Mouse (Mus musculus) CH12F3 (cell line): Measurements from ENCODE around the gene Gtf2f2.
"Not testable (repeated sequence)": the region's sequence is repeated elsewhere in the genome, so short reads cannot be mapped to it uniquely, and the experiment has no call there.

Experiments used
- in situ Hi-C: fragments of 300-500 bp; cut with MboI; formaldehyde crosslinking; loops from 2 replicates; pipeline ENCODE4 v1.14.3; 2020; ENCODE audit warnings: low sequenced_read_pairs

The Gtf2f2 gene

DNA sequence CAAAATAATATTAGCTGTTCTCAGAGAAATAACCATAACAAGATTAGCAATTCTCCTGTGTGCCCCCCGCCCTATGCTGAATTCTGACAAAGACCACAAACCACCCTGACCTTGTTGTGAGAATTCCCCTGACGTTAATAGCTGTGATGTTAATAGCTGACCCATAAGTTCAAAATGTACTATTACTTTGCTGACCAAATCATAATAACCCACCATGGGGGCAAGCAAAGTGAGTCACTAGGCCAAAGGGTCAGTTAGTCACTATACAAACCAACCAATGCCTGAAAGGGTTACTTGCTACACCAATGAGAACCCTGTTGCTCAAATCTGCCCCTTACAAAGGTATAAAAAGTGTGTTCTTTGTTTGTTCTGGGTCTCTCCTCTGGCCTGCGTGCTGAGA lies 142.6 kb downstream of the Gtf2f2 start:
- in situ Hi-C loops, result not testable (repeated sequence)

- in situ Hi-C loops, result no loop called here
Measured at GRCm38 (mm10) chr14:75866706-75867333, 143.8 kb downstream of the Gtf2f2 start.

DNA sequence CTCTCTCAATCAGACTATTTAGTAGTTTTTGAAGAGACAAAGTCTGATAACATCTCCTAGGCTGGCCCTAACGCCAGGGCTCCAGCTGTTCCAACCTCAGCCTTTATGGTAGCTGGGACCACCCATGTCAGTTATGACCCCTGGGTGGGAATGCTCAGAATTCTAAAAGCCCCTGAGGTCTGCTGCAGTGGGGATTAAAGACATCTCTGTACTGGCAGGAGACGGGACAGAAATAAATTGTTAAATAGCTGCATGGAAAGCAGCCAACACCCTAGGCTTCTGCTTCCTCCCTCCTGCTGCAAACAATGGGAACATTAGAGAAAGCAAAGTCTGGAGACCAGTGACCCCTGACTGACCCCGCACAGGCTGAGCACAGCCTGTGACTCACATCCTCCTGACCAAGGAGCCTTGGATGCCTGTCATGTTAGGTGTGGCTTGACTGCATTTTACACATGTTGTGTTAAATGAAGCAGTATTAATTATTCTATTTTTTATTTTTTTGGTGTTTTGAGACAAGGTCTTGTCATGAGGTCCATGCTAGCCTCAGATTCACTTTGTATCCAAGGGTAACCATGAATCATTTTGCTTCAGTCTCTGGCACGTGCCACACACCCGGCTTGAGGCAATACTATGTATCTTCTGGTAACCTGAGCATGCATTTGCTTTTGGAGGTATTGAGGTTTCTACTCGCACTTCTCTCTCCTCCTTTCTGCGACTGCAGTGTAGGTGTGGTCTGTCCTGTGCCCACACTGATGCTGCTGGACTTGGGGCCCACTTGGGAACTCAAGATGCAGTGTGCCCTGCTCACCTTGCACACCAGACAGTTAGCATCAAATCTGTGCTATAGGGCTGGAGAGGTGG lies 146.9 kb downstream of the Gtf2f2 start:
- in situ Hi-C loops, result no loop called here

DNA sequence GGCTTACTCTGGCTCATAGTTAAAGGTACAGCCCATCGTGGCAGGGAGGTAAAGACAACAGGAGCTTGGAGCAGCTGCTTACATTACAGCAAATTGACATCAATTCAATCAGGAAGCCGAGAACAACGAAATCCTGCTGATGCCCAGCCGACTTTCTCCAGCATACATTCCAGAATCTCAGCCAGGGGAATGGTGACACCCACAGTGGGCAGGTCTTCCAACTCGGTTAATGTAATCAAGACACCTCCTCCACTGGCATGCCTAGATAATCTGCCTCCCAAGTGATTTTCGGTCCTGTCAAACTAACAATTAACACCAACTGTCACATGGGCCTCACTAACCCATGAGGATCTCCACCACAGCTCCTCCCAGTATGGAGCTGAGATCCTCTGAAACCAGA lies 148.0 kb downstream of the Gtf2f2 start:
- in situ Hi-C loops, result no loop called here

DNA sequence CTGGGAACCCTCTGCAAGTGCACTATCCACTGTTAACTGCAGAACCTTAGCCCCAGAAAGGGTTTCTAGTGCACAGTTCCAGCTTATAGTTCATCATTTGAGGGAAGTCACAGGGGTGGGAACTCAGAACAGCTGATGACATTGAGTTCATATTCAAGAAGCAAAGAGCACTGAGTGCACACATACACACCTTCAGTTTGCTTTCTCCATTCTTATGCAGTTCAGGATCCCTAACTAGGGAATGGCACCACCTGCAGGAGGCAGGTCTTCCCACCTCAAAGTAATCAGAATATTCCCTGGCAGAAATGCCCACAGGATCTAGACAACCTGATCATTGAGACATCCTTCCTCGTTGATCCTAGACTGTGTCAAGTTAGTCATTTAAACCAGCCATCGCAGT lies 151.0 kb downstream of the Gtf2f2 start:
- in situ Hi-C loops, result no loop called here

DNA sequence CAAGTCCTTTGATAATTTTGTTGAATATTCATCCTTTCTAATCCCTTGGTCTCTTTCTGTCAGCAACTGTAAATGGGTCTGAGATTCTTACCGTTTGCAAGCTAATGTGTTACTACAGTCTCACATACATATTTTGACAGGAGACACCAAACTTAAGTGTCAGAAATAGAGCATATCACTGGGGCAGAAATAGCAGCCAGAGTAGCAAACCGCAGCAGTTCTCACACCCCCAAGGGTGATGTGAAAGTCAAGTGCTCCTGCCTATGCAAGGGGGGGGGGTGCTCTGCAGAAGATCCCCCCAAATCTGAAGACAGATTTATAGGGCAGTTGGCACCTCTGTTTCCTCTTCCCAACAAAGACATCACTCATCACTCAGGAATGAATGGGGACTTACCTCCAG lies 152.5 kb downstream of the Gtf2f2 start:
- in situ Hi-C loops, result no loop called here

- in situ Hi-C loops, result no loop called here
Measured at GRCm38 (mm10) chr14:75855263-75855992, 155.2 kb downstream of the Gtf2f2 start.

- in situ Hi-C loops, result no loop called here
Measured at GRCm38 (mm10) chr14:75852016-75852415, 158.6 kb downstream of the Gtf2f2 start.

- in situ Hi-C loops, result no loop called here
Measured at GRCm38 (mm10) chr14:75850819-75851218, 159.8 kb downstream of the Gtf2f2 start.

- in situ Hi-C loops, result no loop called here
Measured at GRCm38 (mm10) chr14:75849842-75850568, 160.7 kb downstream of the Gtf2f2 start.

GRCm38 (mm10) chr14:75849236-75849635 lies 161.4 kb downstream of the Gtf2f2 start:
- in situ Hi-C loops, result no loop called here

GRCm38 (mm10) chr14:75848482-75848881 lies 162.2 kb downstream of the Gtf2f2 start:
- in situ Hi-C loops, result no loop called here

- in situ Hi-C loops, result no loop called here
Measured at GRCm38 (mm10) chr14:75847669-75848068, 163.0 kb downstream of the Gtf2f2 start.
